Mouse (Mus musculus): ENCODE data around the gene Gm17093. TPM values are rescaled to one million over a fixed set of nuclear protein-coding genes. Genes with fewer than 3 reads are reported as not detected.
"Not testable (repeated sequence)": the region's sequence is repeated elsewhere in the genome, so short reads cannot be mapped to it uniquely, and the experiment has no call there.

Gene Gm17093
- not detected in 2 replicates for polyA plus RNA-seq (2012; rRNA removed)

GRCm38 (mm10) chr14:44517976-44518375 is at the start of gene Gm17093:
Gene Gm17093, plus strand, starts transcription at chr14:44518276.
- not testable (repeated sequence) for H3K4me1 ChIP-seq (ENCODE audit: control insufficient read depth, insufficient read depth, low read length); H3K27ac ChIP-seq (ENCODE audit: control insufficient read depth, insufficient read depth, low read depth, low read length); H3K36me3 ChIP-seq (ENCODE audit: control insufficient read depth, insufficient read depth, low read length)

GRCm38 (mm10) chr14:44492163-44492562 is 25.9 kb upstream of the Gm17093 start, which contains the start of gene BC061237:
Gene BC061237, plus strand, starts transcription at chr14:44492463.
- H3K27ac ChIP-seq (ENCODE audit: control insufficient read depth, insufficient read depth, low read depth, low read length); H3K36me3 ChIP-seq (ENCODE audit: control insufficient read depth, insufficient read depth, low read length); H3K4me3 ChIP-seq (ENCODE audit: control insufficient read depth, low read depth, low read length); H3K27me3 ChIP-seq (ENCODE audit: control insufficient read depth, insufficient read depth, low read length); H3K4me1 ChIP-seq (ENCODE audit: control insufficient read depth, insufficient read depth, low read length): not testable (repeated sequence)

More at GRCm38 (mm10) chr14:44517976-44518375, at the start of gene Gm17093:
- not testable (repeated sequence) for H3K27me3 ChIP-seq (ENCODE audit: control insufficient read depth, insufficient read depth, low read length); H3K4me3 ChIP-seq (ENCODE audit: control insufficient read depth, low read depth, low read length)

GRCm38 (mm10) chr14:44547961-44548360 is 29.9 kb downstream of the Gm17093 start:
- H3K27me3 ChIP-seq (ENCODE audit: control insufficient read depth, insufficient read depth, low read length); H3K4me1 ChIP-seq (ENCODE audit: control insufficient read depth, insufficient read depth, low read length); H3K36me3 ChIP-seq (ENCODE audit: control insufficient read depth, insufficient read depth, low read length); H3K27ac ChIP-seq (ENCODE audit: control insufficient read depth, insufficient read depth, low read depth, low read length); H3K4me3 ChIP-seq (ENCODE audit: control insufficient read depth, low read depth, low read length): not testable (repeated sequence)

Other genes starting within 250 kb of the Gm17093 start
- gene Gm8220, start 232.7 kb upstream of the Gm17093 start, polyA plus RNA-seq (2012; rRNA removed), result 3.3 TPM in 2 replicates
- 2.2 and 3.0 TPM in 2 replicates for gene Gm5930, start 179.7 kb upstream of the Gm17093 start, polyA plus RNA-seq (2012; rRNA removed)
- 1.2 and 1.7 TPM in 2 replicates for gene Gm8229, start 152.9 kb upstream of the Gm17093 start, polyA plus RNA-seq (2012; rRNA removed)
- 1.5 and 1.6 TPM in 2 replicates for gene Gm3371, start 107.6 kb upstream of the Gm17093 start, polyA plus RNA-seq (2012; rRNA removed)
- 1.2 and 1.8 TPM in 2 replicates for gene Gm8232, start 84.6 kb upstream of the Gm17093 start, polyA plus RNA-seq (2012; rRNA removed)
- 17.0 and 21.5 TPM in 2 replicates for gene BC061237, start 25.8 kb upstream of the Gm17093 start, polyA plus RNA-seq (2012; rRNA removed)
- gene Gm8247, start 64.9 kb downstream of the Gm17093 start, polyA plus RNA-seq (2012; rRNA removed), result 1.1 and 1.7 TPM in 2 replicates
- gene Gm5624, start 109.7 kb downstream of the Gm17093 start, polyA plus RNA-seq (2012; rRNA removed), result 6.0 and 7.1 TPM in 2 replicates
- gene Gm8257, start 188.2 kb downstream of the Gm17093 start, polyA plus RNA-seq (2012; rRNA removed), result 2.2 and 2.6 TPM in 2 replicates
- gene Gm8267, start 232.1 kb downstream of the Gm17093 start, polyA plus RNA-seq (2012; rRNA removed), result 0.48 and 1.3 TPM in 2 replicates

All from testis, adult 2 months (tissue).